Mouse (Mus musculus) neural tube, embryonic 14.5 days (tissue): ENCODE data around the gene Tom1l1. TPM values are rescaled to one million over a fixed set of nuclear protein-coding genes. Genes with fewer than 3 reads are reported as not detected.

Experiments used
- ATAC-seq: fragments of 200-750 bp; cut with Nextera tagmentation; 2 replicates; pipeline ENCODE4 v1.8.0; 2017; ENCODE audit warnings: low read depth, mild to moderate bottlenecking, moderate TSS enrichment, moderate library complexity
- H3K27ac ChIP-seq: fragments of 300-500 bp; sonication (generic); 2 replicates; pipeline ENCODE4 v1.5.1; 2014; ENCODE audit warnings: low read depth, mild to moderate bottlenecking, control low read depth, low read length, moderate library complexity, mixed read lengths
- H3K27me3 ChIP-seq: fragments of 300-500 bp; sonication (generic); 2 replicates; pipeline ENCODE4 v1.6.1; 2014; ENCODE audit warnings: low read length; ENCODE audit not compliant: control insufficient read depth, insufficient read depth
- H3K36me3 ChIP-seq: fragments of 300-500 bp; sonication (generic); 2 replicates; pipeline ENCODE4 v1.6.1; 2014; ENCODE audit warnings: low read length, mixed read lengths; ENCODE audit not compliant: control insufficient read depth, insufficient read depth
- H3K4me1 ChIP-seq: fragments of 300-500 bp; sonication (generic); 2 replicates; pipeline ENCODE4 v1.6.1; 2014; ENCODE audit warnings: low read length; ENCODE audit not compliant: control insufficient read depth, insufficient read depth
- H3K4me2 ChIP-seq: fragments of 300-500 bp; sonication (generic); 2 replicates; pipeline ENCODE4 v1.6.1; 2014; ENCODE audit warnings: mild to moderate bottlenecking, low read depth, low read length, control low read depth
- H3K4me3 ChIP-seq: fragments of 300-500 bp; sonication (generic); 2 replicates; pipeline ENCODE4 v1.5.1; 2014; ENCODE audit warnings: low read depth, low read length, control low read depth, mixed read lengths
- H3K9ac ChIP-seq: fragments of 300-500 bp; sonication (generic); replicated peaks from 2 replicates; pipeline ENCODE4 v1.6.1; 2014; ENCODE audit warnings: low read depth, mild to moderate bottlenecking, control low read depth, low read length, mixed read lengths
- H3K9me3 ChIP-seq: fragments of 300-500 bp; sonication (generic); 2 replicates; pipeline ENCODE4 v1.6.1; 2016; ENCODE audit warnings: low read length; ENCODE audit not compliant: control insufficient read depth
- WGBS: fragments of 180-500 bp; shearing (Covaris S2); extraction: QIAGEN DNeasy Blood & Tissue Kit; methylation state at CpG from one replicate; pipeline ENCODE4 v1.1.7; 2014; 5-methylcytosine and 5-hydroxymethylcytosine counted together
- polyA plus RNA-seq: library from polyadenylated mRNA; unstranded; fragments of >200 nt; fragmentation: Nextera tagmentation; extraction: Ambion mirVana; gene quantifications from 2 replicates; pipeline ENCODE4 v1.2.1, GENCODE M21; 2014

Gene Tom1l1
- polyA plus RNA-seq, 1 experiment from 2014 or later = 25.5 TPM

GRCm38 (mm10) chr11:90663618-90664297, 24.4 kb downstream of the Tom1l1 start:
- no peak overlapping the region for H3K4me2 ChIP-seq
- H3K36me3 ChIP-seq = no peaks in the 10 kb centered on the region
- H3K27me3 ChIP-seq = no peaks in the 10 kb centered on the region
- H3K27ac ChIP-seq = no peak overlapping the region
- H3K9me3 ChIP-seq = no peaks in the 10 kb centered on the region
- no peak overlapping the region for H3K9ac ChIP-seq
- H3K4me3 ChIP-seq = no peak overlapping the region
- 16% methylated on average over 5 of the region's 5 CpGs for WGBS
- no peak for ATAC-seq
- peaks cover 6% of the 10 kb centered on the region; the same call in 1 of the 2 replicates for H3K4me1 ChIP-seq

GRCm38 (mm10) chr11:90663052-90663451, 25.1 kb downstream of the Tom1l1 start:
- H3K9me3 ChIP-seq = no peaks in the 10 kb centered on the region
- no peak overlapping the region for H3K4me2 ChIP-seq
- H3K36me3 ChIP-seq = no peaks in the 10 kb centered on the region
- H3K4me3 ChIP-seq = no peak overlapping the region
- H3K4me1 ChIP-seq = peaks cover 6% of the 10 kb centered on the region; the same call in 1 of the 2 replicates
- H3K27me3 ChIP-seq = no peaks in the 10 kb centered on the region
- WGBS = 53% methylated on average over 3 of the region's 3 CpGs
- H3K27ac ChIP-seq = no peak overlapping the region
- no peak overlapping the region for H3K9ac ChIP-seq
- no peak for ATAC-seq

- Histone ChIP-seq H3K9ac (no peak overlapping the region), H3K4me1 (peaks cover 6% of the 10 kb centered on the region; the same call in 1 of the 2 replicates), H3K36me3 (no peaks in the 10 kb centered on the region), H3K27me3 (no peaks in the 10 kb centered on the region), H3K4me2 (no peak overlapping the region), H3K9me3 (no peaks in the 10 kb centered on the region), H3K4me3 (no peak overlapping the region), H3K27ac (no peak overlapping the region)
- WGBS = 83% methylated on average over 4 of the region's 4 CpGs
- ATAC-seq = no peak
Measured at GRCm38 (mm10) chr11:90660662-90661061, 27.5 kb downstream of the Tom1l1 start.

- H3K9ac ChIP-seq = no peak overlapping the region
- no peaks in the 10 kb centered on the region for H3K27me3 ChIP-seq
- no peaks in the 10 kb centered on the region for H3K9me3 ChIP-seq
- WGBS = 92% methylated on average over 12 of the region's 12 CpGs
- H3K27ac ChIP-seq = no peak overlapping the region
- no peaks in the 10 kb centered on the region for H3K4me1 ChIP-seq
- H3K4me2 ChIP-seq = no peak overlapping the region
- no peak overlapping the region for H3K4me3 ChIP-seq
- no peak for ATAC-seq
- no peaks in the 10 kb centered on the region for H3K36me3 ChIP-seq
Measured at GRCm38 (mm10) chr11:90657527-90657926, 30.6 kb downstream of the Tom1l1 start.

GRCm38 (mm10) chr11:90652603-90653002, 35.6 kb downstream of the Tom1l1 start:
- no peak overlapping the region for H3K27ac ChIP-seq
- WGBS = 93% methylated on average over 4 of the region's 4 CpGs

GRCm38 (mm10) chr11:90650231-90650885, 37.8 kb downstream of the Tom1l1 start:
- H3K27me3 ChIP-seq = no peaks in the 10 kb centered on the region
- no peak overlapping the region for H3K4me2 ChIP-seq
- H3K27ac ChIP-seq = no peak overlapping the region
- WGBS = 82% methylated on average over 9 of the region's 9 CpGs
- no peak for ATAC-seq
- H3K9me3 ChIP-seq = no peaks in the 10 kb centered on the region
- H3K9ac ChIP-seq = no peak overlapping the region
- no peak overlapping the region for H3K4me3 ChIP-seq
- H3K36me3 ChIP-seq = peaks cover 19% of the 10 kb centered on the region
- no peaks in the 10 kb centered on the region for H3K4me1 ChIP-seq

More at GRCm38 (mm10) chr11:90652603-90653002, 35.6 kb downstream of the Tom1l1 start:
- Histone ChIP-seq H3K4me3 (no peak overlapping the region), H3K9me3 (no peaks in the 10 kb centered on the region), H3K27me3 (no peaks in the 10 kb centered on the region), H3K4me1 (no peaks in the 10 kb centered on the region), H3K36me3 (peaks cover 8% of the 10 kb centered on the region; the same call in 1 of the 2 replicates), H3K9ac (no peak overlapping the region), H3K4me2 (no peak overlapping the region)
- no peak for ATAC-seq

GRCm38 (mm10) chr11:90649777-90650176, 38.4 kb downstream of the Tom1l1 start:
- H3K27ac ChIP-seq = no peak overlapping the region
- no peak overlapping the region for H3K4me2 ChIP-seq
- ATAC-seq = no peak
- H3K9me3 ChIP-seq = no peaks in the 10 kb centered on the region
- no peak overlapping the region for H3K4me3 ChIP-seq
- no peaks in the 10 kb centered on the region for H3K27me3 ChIP-seq
- peaks cover 19% of the 10 kb centered on the region for H3K36me3 ChIP-seq
- H3K4me1 ChIP-seq = no peaks in the 10 kb centered on the region
- 90% methylated on average over 6 of the region's 6 CpGs for WGBS
- no peak overlapping the region for H3K9ac ChIP-seq

- Histone ChIP-seq H3K9me3 (no peaks in the 10 kb centered on the region), H3K9ac (peak overlapping the region; percentile 98), H3K4me3 (peak overlapping the region; percentile 83), H3K4me2 (peak overlapping the region; percentile 50), H3K36me3 (no peaks in the 10 kb centered on the region; the same call in 1 of the 2 replicates), H3K4me1 (peaks cover 13% of the 10 kb centered on the region), H3K27me3 (no peaks in the 10 kb centered on the region), H3K27ac (peak overlapping the region; percentile 92)
- ATAC-seq = peak; percentile 16
- 0% methylated on average over 42 of the region's 54 CpGs for WGBS
Measured at GRCm38 (mm10) chr11:90638312-90638830, 49.8 kb downstream of the Tom1l1 start.
